Mouse (Mus musculus) left cerebral cortex, postnatal 14 days (tissue): ENCODE results near the gene Trim12c. TPM values are rescaled to one million over a fixed set of nuclear protein-coding genes. Genes with fewer than 3 reads are reported as not detected.
"Not testable (repeated sequence)": the region's sequence is repeated elsewhere in the genome, so short reads cannot be mapped to it uniquely, and the experiment has no call there.

Source experiments
- DNase-seq, 2 experiments: peaks; one replicate each; pipeline ENCODE4 v3.0.0; 2021 to 2022; ENCODE audit warnings: low spot score in 2 of 2, mixed read lengths in 1 of 2
- intact Hi-C: fragments of 180-260 bp; cut with DNase I; formaldehyde crosslinking; loops from one replicate; pipeline ENCODE4 v1.15.1; 2025
- long read RNA-seq, 2 experiments: library from polyadenylated mRNA; stranded (forward); transcript quantifications; one replicate each; pipeline ENCODE4 v2.0.0; 2021
- total RNA-seq, 2 experiments: library from RNA; stranded (reverse); gene quantifications; 2 replicates each; pipeline ENCODE4 v1.2.3; 2021

The Trim12c gene
- 1 to 10 TPM; 1.1 to 1.2 TPM for total RNA-seq
- long read RNA-seq, experiment 1, result 0 reads
- long read RNA-seq, experiment 2, partial matches to known transcripts, result 0 of 1 reads
- long read RNA-seq, experiment 2, other reads (novel, unspliced or antisense), result 1 of 1 reads

- intact Hi-C loops, result no loop called here
- DNase-seq, result peak; percentile 8 to 26
Measured at GRCm38 (mm10) chr7:104352717-104353599, at the start of gene Trim12c. Trim12c (minus strand) TSS chr7:104353362.

GRCm38 (mm10) chr7:104401140-104401539 lies 48.0 kb upstream of the Trim12c start:
- DNase-seq, result no peak
- intact Hi-C loops, result no loop called here

GRCm38 (mm10) chr7:104400698-104401097 lies 47.5 kb upstream of the Trim12c start, which contains the start of gene Trim30c:
Trim30c (minus strand) TSS chr7:104400837.
- no peak for DNase-seq
- intact Hi-C loops, result no loop called here

- no peak for DNase-seq
- intact Hi-C loops, result no loop called here
Measured at GRCm38 (mm10) chr7:104398492-104398891, 45.3 kb upstream of the Trim12c start.

DNA sequence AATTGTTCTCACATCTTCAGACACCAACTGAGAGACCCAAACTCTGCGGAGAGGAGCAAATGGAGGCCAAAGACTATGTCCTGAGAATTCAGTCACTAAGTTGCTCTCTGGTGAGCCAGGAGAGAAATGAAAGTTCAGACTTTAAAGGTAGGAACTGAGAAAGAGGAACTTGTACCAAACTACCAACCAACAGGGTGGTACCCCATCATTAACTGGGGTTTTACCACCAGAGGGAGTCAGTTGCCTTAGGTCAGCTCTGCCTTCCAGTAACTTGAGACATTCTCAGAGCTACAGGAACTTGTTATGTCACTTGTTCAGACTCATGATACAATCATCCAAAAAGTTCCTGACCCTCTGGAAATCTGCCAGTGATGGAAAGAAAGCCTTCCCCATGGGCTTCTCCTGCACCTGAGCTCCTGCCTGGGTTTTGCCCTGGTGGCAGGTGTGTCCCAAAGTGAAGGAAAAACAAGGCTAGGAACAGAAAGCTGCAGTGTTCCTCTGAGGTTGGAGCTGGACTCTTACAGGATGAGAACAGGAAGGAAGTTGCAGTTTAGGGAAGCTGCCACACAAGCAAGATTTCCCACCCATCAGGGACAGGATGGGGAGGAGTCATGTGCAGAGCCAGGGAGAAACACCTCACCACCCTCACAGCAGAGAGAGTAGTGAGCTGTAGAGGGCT lies 16.7 kb upstream of the Trim12c start, which contains the start of gene Trim30b:
TSS of gene Trim30b (minus strand) at position 149 of the 679 bp plus-strand sequence.
- intact Hi-C loops, result no loop called here

GRCm38 (mm10) chr7:104366339-104366738 lies 13.2 kb upstream of the Trim12c start:
- no peak for DNase-seq
- intact Hi-C loops, result no loop called here

More for the DNA sequence above, 16.7 kb upstream of the Trim12c start, which contains the start of gene Trim30b:
- peak; percentile 3 for DNase-seq

DNA sequence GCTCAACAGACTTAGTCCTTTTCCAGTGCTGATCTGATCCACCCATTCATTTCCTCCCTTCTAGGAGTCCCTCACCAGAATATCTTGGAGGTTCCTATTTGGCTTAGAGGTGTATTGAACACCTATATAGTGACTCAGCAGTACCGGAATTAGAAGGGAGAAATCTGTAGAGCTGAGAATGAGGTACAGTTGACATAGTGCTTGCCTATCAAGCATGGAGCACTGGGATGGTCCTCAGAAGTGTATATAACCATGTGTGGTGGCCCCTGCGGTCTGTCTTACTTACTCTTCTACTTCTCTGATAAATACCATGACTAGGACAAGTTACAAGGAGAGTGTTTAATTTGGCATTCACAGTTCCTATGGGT lies 422 bp upstream of the Trim12c start:
- no peak for DNase-seq
- intact Hi-C loops, result no loop called here

GRCm38 (mm10) chr7:104348043-104348442 lies 5.1 kb downstream of the Trim12c start:
- DNase-seq, intact Hi-C loops: not testable (repeated sequence)

- intact Hi-C loops, result not testable (repeated sequence)
Measured at GRCm38 (mm10) chr7:104340744-104341143, 12.4 kb downstream of the Trim12c start.

GRCm38 (mm10) chr7:104335547-104335946 lies 17.6 kb downstream of the Trim12c start:
- intact Hi-C loops, DNase-seq: not testable (repeated sequence)

More at GRCm38 (mm10) chr7:104340744-104341143, 12.4 kb downstream of the Trim12c start:
- DNase-seq, result not testable (repeated sequence)

DNA sequence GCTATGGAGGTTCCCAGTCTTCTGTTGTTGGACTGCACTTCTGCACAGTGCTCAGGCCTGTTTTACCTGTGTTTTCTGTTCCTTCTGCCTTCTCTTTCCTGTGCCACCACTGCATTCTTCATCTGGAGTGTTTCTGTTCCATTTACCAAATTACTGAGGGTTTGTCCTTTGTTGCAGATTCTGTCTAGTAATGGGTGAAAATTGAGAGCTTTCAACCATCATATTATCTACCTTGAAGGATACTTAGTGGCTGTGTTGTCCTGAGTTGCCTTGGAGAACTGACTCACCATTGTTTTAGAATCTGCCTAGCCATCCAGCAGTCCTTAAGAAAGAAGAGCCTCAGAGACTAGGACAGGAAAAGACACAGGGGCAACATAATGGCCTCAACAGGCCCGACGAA lies 24.0 kb downstream of the Trim12c start, which contains the start of gene Trim34b:
TSS of gene Trim34b (plus strand) at position 301 of the 400 bp plus-strand sequence.
- DNase-seq, intact Hi-C loops: not testable (repeated sequence)

GRCm38 (mm10) chr7:104322028-104322427 lies 31.1 kb downstream of the Trim12c start:
- no peak for DNase-seq
- intact Hi-C loops, result no loop called here

- intact Hi-C loops, DNase-seq: not testable (repeated sequence)
Measured at GRCm38 (mm10) chr7:104315369-104316080, 37.6 kb downstream of the Trim12c start, which contains the start of gene Trim12a. Trim12a (minus strand) TSS chr7:104315466.

DNA sequence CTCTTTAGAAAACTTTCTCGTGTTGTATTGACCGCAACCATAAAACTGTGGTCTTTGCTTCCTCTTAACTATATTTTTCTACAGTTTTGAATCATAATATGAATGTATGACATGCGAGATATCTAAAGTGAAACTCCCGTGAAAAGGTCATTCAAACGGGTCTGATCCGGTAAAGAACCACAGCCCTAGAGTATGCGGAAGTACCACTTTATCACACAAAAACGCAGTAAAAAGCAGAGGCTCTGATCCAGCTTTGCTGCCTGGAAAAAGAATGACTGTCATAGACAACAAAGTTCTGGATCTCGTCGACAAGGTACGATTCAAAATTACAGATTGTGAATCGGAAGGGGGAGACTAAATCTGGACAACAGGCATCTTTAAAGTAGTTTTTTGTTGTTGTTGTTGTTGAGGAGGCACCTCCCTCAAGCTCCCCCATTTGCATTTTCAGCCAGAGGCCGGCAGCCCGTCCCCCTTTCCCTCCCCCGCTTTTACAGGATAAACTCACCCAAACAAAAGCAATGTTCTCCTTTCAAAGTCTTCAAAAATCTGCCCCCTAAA lies 38.3 kb downstream of the Trim12c start:
- intact Hi-C loops, result no loop called here
- DNase-seq, result no peak

- DNase-seq, result no peak
- intact Hi-C loops, result no loop called here
Measured at GRCm38 (mm10) chr7:104291638-104292400, 61.3 kb downstream of the Trim12c start.

- intact Hi-C loops, result no loop called here
- DNase-seq, result no peak
Measured at GRCm38 (mm10) chr7:104290641-104291040, 62.5 kb downstream of the Trim12c start.
